Mouse (Mus musculus): Measurements from ENCODE around the gene Aaas. TPM values are rescaled to one million over a fixed set of nuclear protein-coding genes. Genes with fewer than 3 reads are reported as not detected.

Aaas gene
- 30.4 and 32.7 TPM in 2 replicates for polyA plus RNA-seq (2012; rRNA removed)

GRCm38 (mm10) chr15:102350138-102350941 lies at the start of gene Aaas:
Gene Aaas (minus strand): TSS chr15:102350771.

GRCm38 (mm10) chr15:102366733-102367344 lies 16.3 kb upstream of the Aaas start, which contains the start of gene Sp7:
Gene Sp7 (minus strand): TSS chr15:102367182.

GRCm38 (mm10) chr15:102331610-102332015 lies 19.0 kb downstream of the Aaas start, which contains the start of gene Myg1:
Gene Myg1 (plus strand): TSS chr15:102331709.

GRCm38 (mm10) chr15:102326022-102326576 lies 24.5 kb downstream of the Aaas start, which contains the start of gene Pfdn5:
Gene Pfdn5 (plus strand): TSS chr15:102326116.

GRCm38 (mm10) chr15:102295633-102296367 lies 54.8 kb downstream of the Aaas start, which contains the start of gene Espl1:
Gene Espl1 (plus strand): TSS chr15:102296266.

Other genes starting within 250 kb of the Aaas start
- gene Spryd3, start 214.5 kb downstream of the Aaas start, polyA plus RNA-seq (2012; rRNA removed), result 109 and 115 TPM in 2 replicates
- 3.3 and 3.5 TPM in 2 replicates for gene Igfbp6, start 206.4 kb downstream of the Aaas start, polyA plus RNA-seq (2012; rRNA removed)
- 0.13 and 0.15 TPM in 2 replicates for gene Soat2, start 200.2 kb downstream of the Aaas start, polyA plus RNA-seq (2012; rRNA removed)
- gene Zfp740, start 147.5 kb downstream of the Aaas start, polyA plus RNA-seq (2012; rRNA removed), result 75.6 and 75.9 TPM in 2 replicates
- gene Csad, start 146.0 kb downstream of the Aaas start, polyA plus RNA-seq (2012; rRNA removed), result 34.7 and 35.6 TPM in 2 replicates
- 0.30 and 0.37 TPM in 2 replicates for gene Itgb7, start 118.8 kb downstream of the Aaas start, polyA plus RNA-seq (2012; rRNA removed)
- 9.8 and 11.0 TPM in 2 replicates for gene Rarg, start 93.3 kb downstream of the Aaas start, polyA plus RNA-seq (2012; rRNA removed)
- gene Gm9918, start 80.2 kb downstream of the Aaas start, polyA plus RNA-seq (2012; rRNA removed), result 0.08 and 0.23 TPM in 2 replicates
- gene Mfsd5, start 71.3 kb downstream of the Aaas start, polyA plus RNA-seq (2012; rRNA removed), result 41.0 and 41.5 TPM in 2 replicates
- gene Espl1, start 54.5 kb downstream of the Aaas start, polyA plus RNA-seq (2012; rRNA removed), result 6.2 and 6.7 TPM in 2 replicates
- gene Pfdn5, start 24.7 kb downstream of the Aaas start, polyA plus RNA-seq (2012; rRNA removed), result 404 and 434 TPM in 2 replicates
- gene Myg1, start 19.1 kb downstream of the Aaas start, polyA plus RNA-seq (2012; rRNA removed), result 96.6 and 99.5 TPM in 2 replicates
- gene Sp7, start 16.4 kb upstream of the Aaas start, polyA plus RNA-seq (2012; rRNA removed), result 0.73 and 5.7 TPM in 2 replicates
- 12.9 and 13.1 TPM in 2 replicates for gene Sp1, start 55.4 kb upstream of the Aaas start, polyA plus RNA-seq (2012; rRNA removed)
- 0.48 and 0.74 TPM in 2 replicates for gene Amhr2, start 94.6 kb upstream of the Aaas start, polyA plus RNA-seq (2012; rRNA removed)
- 73.2 and 80.8 TPM in 2 replicates for gene Prr13, start 108.3 kb upstream of the Aaas start, polyA plus RNA-seq (2012; rRNA removed)
- gene Pcbp2, start 119.8 kb upstream of the Aaas start, polyA plus RNA-seq (2012; rRNA removed), result 447 and 470 TPM in 2 replicates
- gene Gm10337, start 153.0 kb upstream of the Aaas start, polyA plus RNA-seq (2012; rRNA removed), result not detected in 2 replicates
- gene Map3k12, start 166.3 kb upstream of the Aaas start, polyA plus RNA-seq (2012; rRNA removed), result 89.1 and 91.0 TPM in 2 replicates
- 145 and 154 TPM in 2 replicates for gene Tarbp2, start 167.4 kb upstream of the Aaas start, polyA plus RNA-seq (2012; rRNA removed)
- 6.7 and 6.8 TPM in 2 replicates for gene Npff, start 174.2 kb upstream of the Aaas start, polyA plus RNA-seq (2012; rRNA removed)